ENCODE assay signal across 12 mouse cellular contexts in the genomic region with DNA sequence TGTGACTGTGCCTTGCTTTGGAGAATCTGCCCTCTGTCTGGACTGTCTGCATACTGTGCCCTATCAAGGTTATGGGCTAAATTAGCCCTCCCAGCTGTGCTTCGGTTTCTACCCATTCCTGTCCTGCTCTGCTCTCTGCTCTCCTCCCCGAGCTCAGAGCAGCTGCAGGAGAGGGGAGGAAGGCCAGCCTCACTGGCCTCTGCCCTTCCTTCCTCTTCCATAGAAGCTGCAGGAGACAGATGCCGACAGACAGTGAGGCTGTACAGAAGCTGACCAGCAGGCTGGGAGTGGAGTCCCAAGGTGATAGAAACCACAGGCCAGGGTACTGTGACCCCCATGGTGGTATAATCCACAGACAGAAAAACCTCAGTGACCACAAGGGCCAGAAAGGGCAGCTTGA.
DNase-seq lines count a peak whose midpoint lies in the region; ATAC-seq and TF ChIP-seq lines count a peak whose summit lies in the region.
"Had no signal": no experiment of that assay in that cellular context is flagged by ENCODE, and none has a peak within 500 bp of the region (broad histone marks: within the 10 kb centered on the region; RNA-seq: fewer than 3 reads in every experiment).

No protein-coding gene starts in this region.

- H3K9me3 ChIP-seq in heart, embryonic 11.5 days (replicated peaks; ENCODE audit: control insufficient read depth, low read length), result no peaks in the 10 kb centered on the region
- no peaks in the 10 kb centered on the region for H3K9me3 ChIP-seq in heart, embryonic 12.5 days (replicated peaks)
- H3K9me3 ChIP-seq in kidney, postnatal 0 days (replicated peaks; ENCODE audit: low read length), result no peaks in the 10 kb centered on the region
- H3K9me3 ChIP-seq: limb, embryonic 12.5 days had no signal

- DNase-seq in heart, adult 11 months, result peak; percentile 98
- peak; percentile 33 to 55 for DNase-seq in adrenal gland, postnatal 36 days
- peak; percentile 68 for DNase-seq in kidney, postnatal 0 days (ENCODE audit: low spot score)
- no peak for DNase-seq in right cerebral cortex, postnatal 36 days (ENCODE audit: low spot score in 2 of 2)
- no peak for DNase-seq in left cerebral cortex, adult 9 months (ENCODE audit: low spot score in 2 of 2)
- DNase-seq: cerebellum, postnatal 14 days had no signal

- TF ChIP-seq CTCF in kidney, postnatal 0 days (IDR thresholded peaks at IDR 0.05; ENCODE audit: low read depth), result no peak

- 14% methylated on average over 3 of the region's 3 CpGs for WGBS in heart, embryonic 11.5 days (ENCODE audit: insufficient replicate concordance)
- WGBS in heart, embryonic 12.5 days, result 15% methylated on average over 3 of the region's 3 CpGs
- WGBS in kidney, postnatal 0 days, result 23% methylated on average over 3 of the region's 3 CpGs

- ATAC-seq in heart, embryonic 11.5 days (replicated peaks; ENCODE audit: insufficient number of reproducible peaks, low FRiP score, low TSS enrichment), result no peak
- 0 out of 2 replicates have a peak, but pooled peaks have one; percentile 55 for ATAC-seq in heart, embryonic 12.5 days (ENCODE audit: insufficient number of reproducible peaks, low FRiP score)
- ATAC-seq in kidney, postnatal 0 days (replicated peaks; ENCODE audit: low FRiP score, low read depth), result no peak
- ATAC-seq: forebrain, embryonic 14.5 days; Patski had no signal

- H3K4me2 ChIP-seq in heart, embryonic 11.5 days, result no peak overlapping the region
- H3K4me2 ChIP-seq in heart, embryonic 12.5 days, result no peak overlapping the region
- H3K4me2 ChIP-seq in kidney, postnatal 0 days (ENCODE audit: low read length), result no peak overlapping the region
- H3K4me2 ChIP-seq: limb, embryonic 12.5 days had no signal

- no peak overlapping the region for H3K27ac ChIP-seq in heart, embryonic 11.5 days (ENCODE audit: low read depth, low read length)
- 0 out of 2 replicates have a peak overlapping the region, but pooled peaks have one; percentile 3 for H3K27ac ChIP-seq in heart, embryonic 12.5 days (ENCODE audit: poor library complexity, severe bottlenecking)
- 0 out of 2 replicates have a peak overlapping the region, but pooled peaks have one; percentile 19 for H3K27ac ChIP-seq in kidney, postnatal 0 days
- H3K27ac ChIP-seq: limb, embryonic 12.5 days had no signal

- H3K36me3 ChIP-seq in heart, embryonic 11.5 days (ENCODE audit: control insufficient read depth, insufficient read depth, low read length), result no peaks in the 10 kb centered on the region
- H3K36me3 ChIP-seq in heart, embryonic 12.5 days, result no peaks in the 10 kb centered on the region
- no peaks in the 10 kb centered on the region for H3K36me3 ChIP-seq in kidney, postnatal 0 days (ENCODE audit: insufficient read depth, low read length)
- H3K36me3 ChIP-seq: limb, embryonic 12.5 days had no signal

- no peak overlapping the region for H3K4me3 ChIP-seq in heart, embryonic 11.5 days (ENCODE audit: low read depth, low read length)
- H3K4me3 ChIP-seq in heart, embryonic 12.5 days, result no peak overlapping the region
- H3K4me3 ChIP-seq in kidney, postnatal 0 days (replicated peaks; ENCODE audit: low read depth, low read length), result no peak overlapping the region
- H3K4me3 ChIP-seq: limb, embryonic 12.5 days had no signal

- no peak overlapping the region; the same call in 1 of the 2 replicates for H3K9ac ChIP-seq in heart, embryonic 11.5 days (ENCODE audit: low read depth, low read length)
- no peak overlapping the region for H3K9ac ChIP-seq in heart, embryonic 12.5 days
- no peak overlapping the region for H3K9ac ChIP-seq in kidney, postnatal 0 days (ENCODE audit: low read depth, low read length)
- H3K9ac ChIP-seq: limb, embryonic 12.5 days had no signal

- no peaks in the 10 kb centered on the region for H3K27me3 ChIP-seq in heart, embryonic 11.5 days (ENCODE audit: control insufficient read depth, insufficient read depth, low read length)
- H3K27me3 ChIP-seq in heart, embryonic 12.5 days (replicated peaks), result no peaks in the 10 kb centered on the region
- H3K27me3 ChIP-seq in kidney, postnatal 0 days (ENCODE audit: insufficient read depth, low read length), result no peaks in the 10 kb centered on the region
- H3K27me3 ChIP-seq: CH12.LX; limb, embryonic 12.5 days; Patski had no signal

- peaks cover 3% of the 10 kb centered on the region; the same call in 1 of the 2 replicates for H3K4me1 ChIP-seq in heart, embryonic 11.5 days (ENCODE audit: control insufficient read depth, insufficient read depth, low read length)
- peaks cover 5% of the 10 kb centered on the region for H3K4me1 ChIP-seq in heart, embryonic 12.5 days (replicated peaks)
- peaks cover 13% of the 10 kb centered on the region for H3K4me1 ChIP-seq in kidney, postnatal 0 days (replicated peaks; ENCODE audit: insufficient read depth, low read length)

Comparison
In these comparisons a context has a peak if more than half of its experiments do, and no peak if none do; other contexts are left out.
1. DNase-seq: peak in heart, adult 11 months (single experiment), adrenal gland, postnatal 36 days (2 of 2) and kidney, postnatal 0 days (single experiment); none in right cerebral cortex, postnatal 36 days (0 of 2) and left cerebral cortex, adult 9 months (0 of 2).